Mouse (Mus musculus): ENCODE results near the gene Pip4k2a.
"Not testable (repeated sequence)": the region's sequence is repeated elsewhere in the genome, so short reads cannot be mapped to it uniquely, and the experiment has no call there.

Gene Pip4k2a

DNA sequence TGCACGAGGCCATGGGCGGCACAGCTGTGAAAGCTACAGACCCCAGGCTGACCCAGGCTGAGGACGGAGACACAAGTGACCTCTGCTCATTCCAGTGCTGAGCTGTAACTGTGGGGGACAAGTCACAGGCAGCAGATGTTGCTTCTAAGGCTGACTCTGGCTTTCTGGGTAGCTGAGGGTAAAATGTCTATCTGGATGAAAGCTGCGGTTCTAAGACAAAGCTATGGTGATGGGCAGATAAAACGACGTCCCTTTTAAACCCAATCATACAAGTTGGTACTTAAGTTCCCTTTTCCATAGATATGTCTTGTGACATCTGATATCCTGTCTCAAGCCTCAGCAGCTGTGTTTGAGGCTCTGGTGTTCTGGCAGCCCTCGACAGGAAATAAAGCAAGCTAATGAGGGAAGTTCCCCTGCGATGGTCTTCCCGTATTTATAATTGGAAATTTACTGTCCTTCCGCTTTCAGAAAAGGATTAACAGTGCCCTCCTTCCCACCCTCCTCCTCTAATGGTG is 100.1 kb downstream of the Pip4k2a start:
- in situ Hi-C loops (cut with MboI), result no loop called here

GRCm38 (mm10) chr2:18896015-18896414 is 101.9 kb downstream of the Pip4k2a start:
- in situ Hi-C loops (cut with MboI), result no loop called here

DNA sequence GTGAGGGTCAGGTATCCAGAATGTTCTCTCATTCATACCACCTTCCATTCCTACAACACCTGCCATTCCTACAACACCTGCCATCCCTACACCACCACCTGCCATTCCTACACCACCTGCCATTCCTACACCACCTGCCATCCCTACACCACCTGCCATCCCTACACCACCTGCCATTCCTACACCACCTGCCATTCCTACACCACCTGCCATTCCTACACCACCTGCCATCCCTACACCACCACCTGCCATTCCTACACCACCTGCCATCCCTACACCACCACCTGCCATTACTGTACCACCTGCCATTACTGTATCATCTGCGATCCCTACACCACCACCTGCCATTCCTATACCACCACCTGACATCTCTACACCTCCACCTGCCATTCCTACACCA is 104.6 kb downstream of the Pip4k2a start:
- in situ Hi-C loops (cut with MboI), result not testable (repeated sequence)

- in situ Hi-C loops (cut with MboI), result no loop called here
Observed at GRCm38 (mm10) chr2:18891991-18892537, 105.9 kb downstream of the Pip4k2a start.

DNA sequence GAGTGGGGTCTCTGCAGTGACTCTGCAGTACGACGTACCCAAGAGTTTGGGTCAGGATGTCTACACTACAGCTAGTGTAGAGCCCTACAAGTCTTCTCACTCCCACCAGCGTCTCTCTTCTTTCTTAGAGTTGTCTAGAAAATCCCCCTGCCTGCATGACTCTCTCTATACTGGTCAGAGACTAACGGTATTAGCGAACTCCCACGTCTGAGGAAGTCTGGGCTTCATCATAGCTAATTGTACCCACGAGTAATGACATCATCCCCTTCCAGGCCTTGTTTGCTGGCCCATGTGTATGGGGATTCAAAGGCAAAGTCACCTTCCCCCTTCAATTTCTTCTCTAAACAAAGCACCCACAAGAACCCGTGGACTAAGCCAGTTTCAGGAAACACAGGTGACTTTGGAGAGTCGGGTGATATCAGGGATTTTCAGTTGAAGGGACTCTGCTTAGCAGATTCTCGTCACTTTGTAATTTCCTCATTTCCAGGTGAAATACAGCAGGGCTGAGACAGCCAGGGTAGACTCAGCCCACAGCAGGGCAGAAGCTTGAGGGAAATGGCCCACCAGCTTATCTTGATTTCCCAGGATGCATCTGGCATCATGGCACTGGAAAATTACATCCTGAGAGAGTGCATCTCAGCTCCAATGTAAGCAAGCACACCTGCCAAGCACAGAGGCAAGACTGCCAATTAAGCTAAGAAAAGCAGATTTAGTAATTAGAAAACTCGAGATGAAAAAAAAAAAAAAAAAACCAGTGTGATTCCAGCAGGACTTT is 107.5 kb downstream of the Pip4k2a start:
- in situ Hi-C loops (cut with MboI), result no loop called here

DNA sequence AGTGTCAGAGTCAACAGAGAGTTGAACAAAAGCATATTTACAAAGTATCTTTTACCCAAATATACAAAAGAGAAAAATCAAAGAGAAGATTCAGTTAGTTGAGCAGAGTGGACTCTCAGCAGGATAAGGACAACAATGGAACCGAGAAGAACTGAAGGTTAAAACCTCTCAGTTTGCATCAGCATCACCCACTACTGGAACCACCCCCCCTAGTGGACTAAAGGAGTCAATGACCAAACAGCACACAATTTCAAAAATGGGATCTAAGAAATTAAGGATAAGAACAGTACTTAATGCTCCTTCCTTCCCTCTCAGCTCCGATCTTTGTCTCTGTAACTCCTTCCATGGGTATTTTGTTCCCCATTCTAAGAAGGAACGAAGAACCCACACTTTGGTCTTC is 113.6 kb downstream of the Pip4k2a start:
- in situ Hi-C loops (cut with MboI), result no loop called here

DNA sequence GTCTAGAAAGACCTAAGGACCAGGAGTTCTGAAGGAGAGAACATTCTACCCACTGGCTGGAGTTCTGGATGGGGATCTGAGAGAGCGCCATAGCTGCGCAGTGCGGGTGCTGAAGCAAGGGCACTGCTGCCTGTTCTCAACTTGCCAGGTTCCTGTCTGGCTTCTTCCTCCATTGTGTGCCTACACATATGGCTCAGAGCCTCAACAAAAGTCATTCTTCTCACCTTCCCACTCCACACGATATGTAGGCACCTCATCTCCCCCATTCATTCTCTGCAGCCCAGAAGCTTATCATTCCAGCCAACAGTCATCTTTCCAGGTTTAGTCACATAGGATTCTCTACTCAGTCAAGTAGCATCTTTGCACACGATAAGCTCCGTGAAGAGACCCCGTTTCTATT is 123.3 kb downstream of the Pip4k2a start:
- in situ Hi-C loops (cut with MboI), result loop anchor here (10.0 kb wide), 1 partner anchor 400 kb away; no protein-coding TSS in a partner anchor

DNA sequence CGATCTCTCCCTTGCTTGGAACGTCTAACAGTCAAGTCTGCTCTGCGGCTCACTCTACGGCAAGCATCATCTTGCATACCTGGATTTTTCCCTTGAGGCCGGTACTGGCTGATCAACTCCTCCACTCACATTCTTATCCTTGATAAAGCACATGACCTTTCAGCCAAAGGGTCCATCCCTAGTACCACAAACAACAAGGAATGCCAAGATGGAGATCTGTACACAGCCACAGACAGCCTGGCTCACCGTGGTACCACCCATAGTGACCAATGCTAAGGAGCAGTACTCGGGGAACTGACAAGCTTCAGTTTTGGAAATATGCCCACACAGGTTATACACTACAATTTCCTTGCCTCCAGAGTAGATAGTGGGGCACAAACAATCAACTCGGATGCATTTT is 123.9 kb downstream of the Pip4k2a start:
- in situ Hi-C loops (cut with MboI), result loop anchor here (10.0 kb wide), 1 partner anchor 401 kb away; no protein-coding TSS in a partner anchor

GRCm38 (mm10) chr2:18873440-18873839 is 124.5 kb downstream of the Pip4k2a start:
- in situ Hi-C loops (cut with MboI), result loop anchor here (10.0 kb wide), 1 partner anchor 401 kb away; no protein-coding TSS in a partner anchor

GRCm38 (mm10) chr2:18872797-18873196 is 125.1 kb downstream of the Pip4k2a start:
- in situ Hi-C loops (cut with MboI), result loop anchor here (10.0 kb wide), 1 partner anchor 402 kb away; no protein-coding TSS in a partner anchor

DNA sequence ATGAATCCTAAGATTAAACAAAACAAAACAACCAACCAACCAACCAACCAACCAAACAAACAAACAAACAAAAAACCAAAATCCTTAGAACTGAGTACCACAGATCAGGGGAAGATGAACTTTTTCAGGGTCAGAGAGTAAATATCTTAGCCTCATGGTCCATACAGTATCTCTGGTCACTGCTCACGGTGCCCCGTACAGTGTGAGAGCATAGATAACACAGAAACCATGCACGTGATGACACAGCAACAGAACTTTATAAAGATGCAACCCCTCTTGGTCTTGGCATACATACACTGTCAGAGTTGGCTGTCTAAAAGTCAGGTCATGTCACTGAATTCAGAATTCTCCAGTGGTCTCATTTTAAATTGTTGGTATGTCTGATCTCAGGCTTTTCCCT is 126.8 kb downstream of the Pip4k2a start:
- in situ Hi-C loops (cut with MboI), result loop anchor here (10.0 kb wide), 1 partner anchor 404 kb away; no protein-coding TSS in a partner anchor

DNA sequence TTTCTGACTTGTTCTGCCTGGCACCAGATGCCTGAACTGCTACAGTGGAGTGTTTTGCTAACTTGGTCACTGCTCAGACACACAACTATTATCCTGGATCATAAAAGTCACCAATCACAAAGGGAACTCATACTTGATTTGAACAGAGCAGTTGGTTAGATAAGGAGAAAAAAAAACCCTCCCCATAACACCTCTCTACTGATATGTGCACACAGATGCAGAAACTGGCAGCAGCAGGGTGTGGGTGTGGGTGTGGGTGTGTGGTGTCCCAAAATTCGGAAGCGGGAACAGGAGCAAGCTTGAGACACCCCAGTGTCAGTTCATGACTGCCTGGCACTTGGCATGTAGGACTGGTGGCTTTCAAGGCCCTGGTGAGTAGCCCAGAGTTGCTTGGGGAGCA is 130.9 kb downstream of the Pip4k2a start:
- in situ Hi-C loops (cut with MboI), result no loop called here

DNA sequence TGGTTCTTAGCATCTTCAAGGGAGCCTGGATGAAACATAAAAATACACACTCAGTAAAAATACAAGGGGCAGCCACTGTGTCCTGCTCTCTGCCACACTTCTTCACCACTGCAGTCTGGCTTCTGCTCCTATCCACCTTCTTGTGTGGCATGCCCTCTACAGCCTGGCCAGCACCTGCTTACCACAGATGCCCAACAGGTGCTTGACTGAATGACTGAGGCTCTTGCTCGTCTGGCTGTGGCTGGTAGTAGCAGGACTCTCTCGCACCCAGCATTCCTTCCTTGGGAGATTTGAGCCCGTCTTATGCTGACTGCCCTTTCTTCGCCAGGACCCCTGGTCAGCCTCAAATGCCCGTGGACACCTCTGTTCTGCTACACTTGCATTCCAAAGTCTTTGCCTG is 133.2 kb downstream of the Pip4k2a start:
- in situ Hi-C loops (cut with MboI), result no loop called here

DNA sequence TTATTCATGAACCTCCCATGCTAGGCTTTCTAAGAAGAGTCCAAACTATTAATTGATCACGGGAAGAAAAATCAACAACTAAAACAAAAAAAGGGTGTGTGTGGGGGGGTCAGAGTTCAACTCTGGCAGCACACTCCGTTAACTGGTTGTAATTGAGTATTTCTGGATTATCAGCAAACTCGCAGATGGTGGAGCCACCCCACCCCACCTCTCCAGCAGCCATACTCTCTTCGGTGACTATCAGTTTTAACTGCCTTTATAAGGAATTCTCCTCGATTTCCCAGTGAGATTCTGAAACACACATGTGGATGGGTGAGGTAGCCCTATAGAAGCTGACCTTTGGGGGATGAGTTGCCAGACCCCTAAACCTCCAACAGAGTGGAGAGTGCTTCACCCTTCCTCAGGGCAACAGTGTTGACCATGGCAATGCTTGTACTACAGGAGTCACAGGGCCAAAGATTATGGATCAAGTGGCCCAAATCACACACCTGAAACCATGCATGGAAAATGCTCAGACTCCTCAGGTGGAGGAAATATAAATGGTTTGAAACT is 136.2 kb downstream of the Pip4k2a start:
- in situ Hi-C loops (cut with MboI), result no loop called here

- in situ Hi-C loops (cut with MboI), result no loop called here
Observed at GRCm38 (mm10) chr2:18860686-18861085, 137.2 kb downstream of the Pip4k2a start.

DNA sequence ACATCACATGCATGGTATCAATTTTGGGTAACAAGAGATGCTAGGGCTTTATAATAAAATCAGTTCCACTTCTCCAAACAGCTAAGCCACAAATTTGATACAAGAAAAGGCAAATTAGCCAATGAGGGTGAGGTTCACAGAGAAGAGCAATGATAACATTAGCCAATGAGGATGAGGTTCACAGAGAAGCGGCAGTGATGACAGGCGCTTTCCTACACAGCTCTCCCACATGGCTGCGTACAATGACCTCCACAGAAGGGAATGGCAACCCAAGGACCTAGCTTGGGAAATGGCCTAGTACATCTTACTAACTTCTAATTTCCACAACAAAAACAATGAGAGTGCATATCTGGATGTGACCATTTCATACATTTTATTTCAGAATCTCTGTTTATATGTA is 140.0 kb downstream of the Pip4k2a start:
- in situ Hi-C loops (cut with MboI), result no loop called here

- in situ Hi-C loops (cut with MboI), result no loop called here
Observed at GRCm38 (mm10) chr2:18856461-18856860, 141.5 kb downstream of the Pip4k2a start.

- in situ Hi-C loops (cut with MboI), result no loop called here
Observed at GRCm38 (mm10) chr2:18855246-18855645, 142.7 kb downstream of the Pip4k2a start.

DNA sequence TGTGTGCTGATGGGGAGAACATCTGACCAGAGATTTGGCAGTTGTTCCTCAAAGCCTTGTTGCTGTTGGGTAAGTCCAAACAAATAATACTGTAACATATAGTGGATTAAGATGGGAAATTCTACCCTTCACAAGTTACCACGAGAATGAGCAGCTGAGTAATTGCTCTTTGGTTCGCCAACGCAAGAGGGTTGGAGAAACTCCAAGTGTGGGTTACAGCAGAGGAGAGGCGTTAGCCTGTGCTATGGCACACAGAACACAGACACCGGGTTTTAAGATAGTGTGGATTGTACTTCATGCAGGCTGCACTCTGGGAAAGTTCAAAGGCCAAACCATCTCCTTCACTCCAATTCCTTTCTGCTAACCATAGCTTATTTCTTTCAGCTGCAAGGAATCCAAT is 144.6 kb downstream of the Pip4k2a start:
- in situ Hi-C loops (cut with MboI), result no loop called here

DNA sequence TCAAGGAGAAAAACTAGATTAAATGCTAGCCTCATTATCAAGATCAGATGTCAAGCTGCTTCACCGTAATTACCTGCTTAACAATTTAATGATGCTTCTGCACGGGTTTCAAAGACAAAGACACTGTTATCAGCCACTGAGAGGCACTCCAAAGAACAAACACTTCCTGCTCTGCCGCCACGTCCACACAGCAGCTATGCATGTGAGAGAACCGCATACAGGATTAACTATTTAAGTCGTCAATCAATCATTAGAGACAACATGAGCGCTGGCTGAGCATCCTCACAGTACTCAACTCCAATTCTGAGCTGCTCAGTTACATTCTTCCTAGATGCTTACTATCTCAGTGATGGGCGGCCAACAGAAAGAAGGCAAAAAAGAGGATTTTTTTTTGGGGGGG is 147.3 kb downstream of the Pip4k2a start:
- in situ Hi-C loops (cut with MboI), result no loop called here

GRCm38 (mm10) chr2:18848074-18848629 is 149.8 kb downstream of the Pip4k2a start:
- in situ Hi-C loops (cut with MboI), result no loop called here

- in situ Hi-C loops (cut with MboI), result no loop called here
Observed at GRCm38 (mm10) chr2:18842527-18842926, 155.4 kb downstream of the Pip4k2a start.

DNA sequence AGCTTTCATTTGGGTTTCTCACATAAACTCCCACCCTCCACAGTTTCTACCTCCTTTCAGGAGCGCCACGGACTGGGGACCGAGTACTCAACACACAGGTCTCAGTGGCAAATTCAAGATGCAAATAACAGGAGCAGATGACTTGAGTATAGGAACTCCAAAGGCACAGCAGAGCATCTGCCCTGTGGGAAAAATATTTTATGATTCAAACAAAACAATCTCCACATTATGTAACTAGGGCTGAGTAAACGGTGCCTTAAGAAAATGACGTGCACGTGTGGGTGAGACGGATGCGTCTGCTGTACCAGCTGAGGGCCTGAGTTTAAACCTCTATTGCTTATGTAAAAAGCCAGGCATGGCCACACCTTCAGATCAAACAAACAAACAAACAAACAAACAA is 156.9 kb downstream of the Pip4k2a start:
- in situ Hi-C loops (cut with MboI), result no loop called here

Data from mature B cell (primary cell).